Mouse (Mus musculus) mouse embryonic stem cell (cell line): Measurements from ENCODE around the gene Shisa6.
"Not testable (repeated sequence)": the region's sequence is repeated elsewhere in the genome, so short reads cannot be mapped to it uniquely, and the experiment has no call there.

ENCODE experiments used
- in situ Hi-C, 2 experiments: fragments of 300-500 bp; cut with MboI; formaldehyde crosslinking; loops; 1 replicate in 1 of 2; 3 replicates in 1 of 2; pipeline ENCODE4 v1.14.3; 2019 to 2020; ENCODE audit warnings: low sequenced_read_pairs in 2 of 2, low pct_unique_long_range_greater_than_20kb in 1 of 2, mixed read lengths in 1 of 2; ENCODE audit not compliant: unreplicated experiment in 1 of 2

The Shisa6 gene

GRCm38 (mm10) chr11:66498857-66499445, 26.8 kb downstream of the Shisa6 start:
- in situ Hi-C loops, result no loop called here

- in situ Hi-C loops, result no loop called here
Measured at GRCm38 (mm10) chr11:66496235-66496634, 29.5 kb downstream of the Shisa6 start.

GRCm38 (mm10) chr11:66494391-66494790, 31.4 kb downstream of the Shisa6 start:
- in situ Hi-C loops, result no loop called here

- in situ Hi-C loops, result no loop called here
Measured at GRCm38 (mm10) chr11:66487765-66488164, 38.0 kb downstream of the Shisa6 start.

GRCm38 (mm10) chr11:66482501-66482900, 43.3 kb downstream of the Shisa6 start:
- in situ Hi-C loops, result no loop called here

GRCm38 (mm10) chr11:66442631-66443030, 83.1 kb downstream of the Shisa6 start:
- in situ Hi-C loops, result no loop called here

GRCm38 (mm10) chr11:66426129-66426528, 99.6 kb downstream of the Shisa6 start:
- in situ Hi-C loops, result no loop called here

GRCm38 (mm10) chr11:66418216-66418615, 107.5 kb downstream of the Shisa6 start:
- in situ Hi-C loops, result no loop called here

GRCm38 (mm10) chr11:66408721-66409120, 117.0 kb downstream of the Shisa6 start:
- in situ Hi-C loops, result not testable (repeated sequence)

GRCm38 (mm10) chr11:66400036-66400435, 125.7 kb downstream of the Shisa6 start:
- in situ Hi-C loops, result no loop called here

- in situ Hi-C loops, result no loop called here
Measured at GRCm38 (mm10) chr11:66387561-66387960, 138.2 kb downstream of the Shisa6 start.

GRCm38 (mm10) chr11:66371796-66372195, 154.0 kb downstream of the Shisa6 start:
- in situ Hi-C loops, result no loop called here

GRCm38 (mm10) chr11:66369764-66370163, 156.0 kb downstream of the Shisa6 start:
- in situ Hi-C loops, result no loop called here

GRCm38 (mm10) chr11:66366809-66367685, 158.7 kb downstream of the Shisa6 start:
- in situ Hi-C loops, result no loop called here

GRCm38 (mm10) chr11:66359811-66360210, 166.0 kb downstream of the Shisa6 start:
- in situ Hi-C loops, result no loop called here

- in situ Hi-C loops, result no loop called here
Measured at GRCm38 (mm10) chr11:66344822-66345221, 180.9 kb downstream of the Shisa6 start.

GRCm38 (mm10) chr11:66336313-66336712, 189.5 kb downstream of the Shisa6 start:
- in situ Hi-C loops, result no loop called here

- in situ Hi-C loops, result no loop called here
Measured at GRCm38 (mm10) chr11:66312764-66313163, 213.0 kb downstream of the Shisa6 start.

GRCm38 (mm10) chr11:66304396-66304795, 221.4 kb downstream of the Shisa6 start:
- in situ Hi-C loops, result no loop called here

- in situ Hi-C loops, result no loop called here
Measured at GRCm38 (mm10) chr11:66274707-66275081, 251.1 kb downstream of the Shisa6 start.
